Mouse (Mus musculus): Measurements from ENCODE around the gene Zgpat.

Zgpat gene

GRCm38 (mm10) chr2:181385885-181386284 is 21.2 kb downstream of the Zgpat start:
- no peak for DNase-seq

- no peak for DNase-seq
Measured at GRCm38 (mm10) chr2:181386663-181387210, 22.0 kb downstream of the Zgpat start.

- no peak for DNase-seq
Measured at GRCm38 (mm10) chr2:181390136-181390870, 25.6 kb downstream of the Zgpat start.

- no peak for DNase-seq
Measured at GRCm38 (mm10) chr2:181391022-181391421, 26.3 kb downstream of the Zgpat start.

- no peak for DNase-seq
Measured at GRCm38 (mm10) chr2:181391541-181391940, 26.8 kb downstream of the Zgpat start.

GRCm38 (mm10) chr2:181392600-181393213 is 28.0 kb downstream of the Zgpat start:
- DNase-seq: peak; percentile 82

GRCm38 (mm10) chr2:181394086-181394485 is 29.4 kb downstream of the Zgpat start:
- no peak for DNase-seq

- DNase-seq: no peak
Measured at GRCm38 (mm10) chr2:181397207-181397761, 32.6 kb downstream of the Zgpat start.

- no peak for DNase-seq
Measured at GRCm38 (mm10) chr2:181401497-181401896, 36.8 kb downstream of the Zgpat start.

- no peak for DNase-seq
Measured at GRCm38 (mm10) chr2:181403722-181404121, 39.0 kb downstream of the Zgpat start.

- DNase-seq: no peak
Measured at GRCm38 (mm10) chr2:181409643-181410042, 44.9 kb downstream of the Zgpat start.

- peak; percentile 42 for DNase-seq
Measured at GRCm38 (mm10) chr2:181410760-181411473, 46.2 kb downstream of the Zgpat start.

- DNase-seq: no peak
Measured at GRCm38 (mm10) chr2:181413141-181413540, 48.4 kb downstream of the Zgpat start.

- no peak for DNase-seq
Measured at GRCm38 (mm10) chr2:181415945-181416344, 51.2 kb downstream of the Zgpat start.

- no peak for DNase-seq
Measured at GRCm38 (mm10) chr2:181419359-181419758, 54.6 kb downstream of the Zgpat start.

GRCm38 (mm10) chr2:181420426-181420825 is 55.7 kb downstream of the Zgpat start:
- DNase-seq: no peak

GRCm38 (mm10) chr2:181420903-181421638 is 56.3 kb downstream of the Zgpat start:
- DNase-seq: no peak

- DNase-seq: no peak
Measured at GRCm38 (mm10) chr2:181423834-181424233, 59.1 kb downstream of the Zgpat start.

All from thymus, postnatal 14 days (tissue).